Mouse (Mus musculus) liver, adult (tissue): ENCODE data around the gene Gm6812.
"Not testable (repeated sequence)": the region's sequence is repeated elsewhere in the genome, so short reads cannot be mapped to it uniquely, and the experiment has no call there.

Experiments
- GATA4 ChIP-seq: IDR thresholded peaks from 2 replicates; pipeline ENCODE4 v1.6.1; 2014; ENCODE audit warnings: mild to moderate bottlenecking, low read length; ENCODE audit not compliant: insufficient replicate concordance

Gene Gm6812

DNA sequence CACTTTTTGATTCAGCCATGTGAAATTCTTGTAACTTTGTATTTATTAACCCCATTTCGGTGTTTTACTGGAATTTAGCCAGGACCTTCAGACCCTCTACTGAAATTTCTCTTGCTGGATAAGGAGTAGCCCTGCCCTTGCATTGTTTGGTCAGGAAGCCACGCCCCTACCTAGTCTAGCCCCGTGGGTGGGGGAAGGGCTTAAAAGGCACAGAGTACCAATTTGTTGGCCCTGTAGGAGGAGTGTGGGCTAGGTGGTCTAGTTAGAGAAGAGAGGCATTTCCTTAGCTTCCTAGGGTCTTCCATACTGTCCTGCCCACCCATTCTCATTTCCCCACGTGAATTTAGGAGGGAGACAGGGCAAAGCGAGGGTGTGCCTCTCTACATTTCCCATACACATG lies at the start of gene Gm6812:
Gm6812 (minus strand) TSS at position 101 of the 400 bp plus-strand sequence.
- TF ChIP-seq GATA4 = not testable (repeated sequence)

DNA sequence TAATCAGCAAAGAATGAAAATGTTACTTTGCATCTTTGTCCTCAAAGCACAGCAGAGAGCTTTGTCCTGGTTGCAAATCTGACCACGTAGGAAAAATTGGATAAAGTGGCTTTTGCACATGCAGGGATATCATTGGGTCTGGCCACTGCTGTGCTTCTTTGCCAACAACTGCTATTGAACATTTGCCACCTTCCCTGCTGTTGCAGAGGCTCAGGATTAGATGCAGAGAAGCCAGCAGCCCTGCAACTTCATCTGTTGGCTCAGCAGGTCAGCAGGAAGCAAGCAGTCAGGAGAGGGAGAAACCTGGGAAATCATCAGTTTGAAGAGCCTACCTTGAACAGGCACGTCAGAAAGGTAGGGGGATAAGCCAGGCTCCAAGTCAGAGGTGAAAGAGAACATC lies 27.7 kb downstream of the Gm6812 start:
- no peak for TF ChIP-seq GATA4
